Mouse (Mus musculus) limb, embryonic 13.5 days (tissue): ENCODE results near the gene Ebf1. TPM values are rescaled to one million over a fixed set of nuclear protein-coding genes. Genes with fewer than 3 reads are reported as not detected.

Experiments used
- ATAC-seq: fragments of 200-750 bp; cut with Nextera tagmentation; 2 replicates; pipeline ENCODE4 v1.8.0; 2017; ENCODE audit warnings: low read depth, moderate number of reproducible peaks, moderate TSS enrichment; ENCODE audit not compliant: low FRiP score
- H3K27ac ChIP-seq: fragments of 300-500 bp; sonication (generic); 2 replicates; pipeline ENCODE4 v1.5.1; 2015; ENCODE audit warnings: inconsistent platforms, mild to moderate bottlenecking, moderate library complexity
- H3K27me3 ChIP-seq: fragments of 300-500 bp; sonication (generic); 2 replicates; pipeline ENCODE4 v1.6.1; 2015; ENCODE audit warnings: mild to moderate bottlenecking, inconsistent platforms
- H3K36me3 ChIP-seq: fragments of 300-500 bp; sonication (generic); 2 replicates; pipeline ENCODE4 v1.6.1; 2015; ENCODE audit warnings: inconsistent platforms, mild to moderate bottlenecking, moderate library complexity
- H3K4me1 ChIP-seq: fragments of 300-500 bp; sonication (generic); 2 replicates; pipeline ENCODE4 v1.6.1; 2015; ENCODE audit warnings: inconsistent platforms
- H3K4me2 ChIP-seq: fragments of 300-500 bp; sonication (generic); replicated peaks from 2 replicates; pipeline ENCODE4 v1.6.1; 2015; ENCODE audit warnings: inconsistent platforms, mild to moderate bottlenecking, moderate library complexity
- H3K4me3 ChIP-seq: fragments of 300-500 bp; sonication (generic); 2 replicates; pipeline ENCODE4 v1.5.1; 2015; ENCODE audit warnings: moderate library complexity, mild to moderate bottlenecking, inconsistent platforms
- H3K9ac ChIP-seq: fragments of 300-500 bp; sonication (generic); 2 replicates; pipeline ENCODE4 v1.6.1; 2015; ENCODE audit warnings: mild to moderate bottlenecking, inconsistent platforms
- H3K9me3 ChIP-seq: fragments of 300-500 bp; sonication (generic); 2 replicates; pipeline ENCODE4 v1.6.1; 2016; ENCODE audit warnings: inconsistent platforms
- WGBS: fragments of 180-500 bp; shearing (Covaris S2); methylation state at CpG from one replicate; pipeline ENCODE4 v1.1.7; 2015; 5-methylcytosine and 5-hydroxymethylcytosine counted together
- polyA plus RNA-seq: library from polyadenylated mRNA; unstranded; fragments of >200 nt; fragmentation: Nextera tagmentation; extraction: Ambion mirVana; gene quantifications from 2 replicates; pipeline ENCODE4 v1.2.1, GENCODE M21; 2015

Gene Ebf1
- polyA plus RNA-seq, 1 experiment from 2014 or later, result 103 TPM

DNA sequence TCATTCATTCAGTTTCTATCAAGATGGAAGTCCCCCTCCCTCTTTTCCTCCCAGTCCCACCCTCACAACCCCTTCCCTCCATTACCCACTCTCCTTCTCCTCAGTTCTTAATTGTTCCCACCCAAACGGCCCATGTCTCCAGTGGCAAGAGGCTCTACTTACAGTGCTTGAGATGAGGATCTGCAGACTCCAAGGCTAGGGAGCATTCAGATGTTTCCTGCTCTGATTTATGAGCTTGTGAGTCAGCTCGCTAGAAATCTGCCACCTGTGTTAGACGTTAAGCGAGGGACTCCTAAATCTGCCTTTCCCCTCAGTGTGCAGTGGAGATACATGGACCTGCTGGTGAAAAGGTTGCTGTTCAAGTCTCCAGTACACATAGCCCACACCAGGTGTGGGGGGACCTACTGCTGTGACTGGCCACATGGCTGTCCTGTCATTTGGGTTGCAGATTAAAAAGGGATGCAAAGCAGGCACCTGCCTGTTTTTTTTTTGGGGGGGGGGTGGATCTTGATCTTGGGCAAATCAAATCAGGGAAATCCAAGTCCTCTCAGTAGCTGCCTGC is 21.2 kb downstream of the Ebf1 start:
- no peaks in the 10 kb centered on the region for H3K27me3 ChIP-seq
- 0 out of 2 replicates have a peak, but pooled peaks cover 6% of the 10 kb centered on the region for H3K4me1 ChIP-seq
- no peak overlapping the region for H3K9ac ChIP-seq
- ATAC-seq, result 0 out of 2 replicates have a peak, but pooled peaks have one; percentile 40
- H3K4me2 ChIP-seq, result no peak overlapping the region
- peaks cover 30% of the 10 kb centered on the region for H3K36me3 ChIP-seq
- no peak overlapping the region for H3K4me3 ChIP-seq
- 16% methylated on average over 4 of the region's 4 CpGs for WGBS
- H3K27ac ChIP-seq, result no peak overlapping the region
- no peaks in the 10 kb centered on the region for H3K9me3 ChIP-seq

DNA sequence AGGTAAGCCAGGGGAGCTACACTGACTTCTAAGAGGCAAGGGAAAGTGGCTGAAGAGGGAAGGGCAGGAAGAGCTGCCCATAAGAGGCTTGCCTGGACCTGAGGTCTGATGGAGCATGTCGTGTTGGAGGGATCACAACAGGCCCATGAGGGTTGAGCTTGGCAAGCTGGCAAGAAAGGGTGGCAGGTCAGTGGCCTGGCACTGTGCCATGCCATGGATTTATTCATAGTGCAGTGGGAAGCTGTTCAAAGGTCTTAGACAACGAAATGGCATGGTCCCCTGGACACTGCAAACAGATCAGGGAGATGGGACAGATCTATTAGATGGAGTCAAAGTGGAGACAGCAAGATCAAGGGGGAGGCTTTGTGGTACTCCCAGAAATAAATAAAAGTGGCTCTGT is 24.4 kb downstream of the Ebf1 start:
- H3K36me3 ChIP-seq, result peaks cover 33% of the 10 kb centered on the region
- no peak overlapping the region for H3K27ac ChIP-seq
- no peaks in the 10 kb centered on the region for H3K27me3 ChIP-seq
- no peak for ATAC-seq
- H3K9ac ChIP-seq, result no peak overlapping the region
- H3K4me3 ChIP-seq, result no peak overlapping the region
- H3K4me1 ChIP-seq, result 0 out of 2 replicates have a peak, but pooled peaks cover 6% of the 10 kb centered on the region
- H3K4me2 ChIP-seq, result no peak overlapping the region
- H3K9me3 ChIP-seq, result no peaks in the 10 kb centered on the region
- WGBS, result 75% methylated on average over 2 of the region's 2 CpGs

DNA sequence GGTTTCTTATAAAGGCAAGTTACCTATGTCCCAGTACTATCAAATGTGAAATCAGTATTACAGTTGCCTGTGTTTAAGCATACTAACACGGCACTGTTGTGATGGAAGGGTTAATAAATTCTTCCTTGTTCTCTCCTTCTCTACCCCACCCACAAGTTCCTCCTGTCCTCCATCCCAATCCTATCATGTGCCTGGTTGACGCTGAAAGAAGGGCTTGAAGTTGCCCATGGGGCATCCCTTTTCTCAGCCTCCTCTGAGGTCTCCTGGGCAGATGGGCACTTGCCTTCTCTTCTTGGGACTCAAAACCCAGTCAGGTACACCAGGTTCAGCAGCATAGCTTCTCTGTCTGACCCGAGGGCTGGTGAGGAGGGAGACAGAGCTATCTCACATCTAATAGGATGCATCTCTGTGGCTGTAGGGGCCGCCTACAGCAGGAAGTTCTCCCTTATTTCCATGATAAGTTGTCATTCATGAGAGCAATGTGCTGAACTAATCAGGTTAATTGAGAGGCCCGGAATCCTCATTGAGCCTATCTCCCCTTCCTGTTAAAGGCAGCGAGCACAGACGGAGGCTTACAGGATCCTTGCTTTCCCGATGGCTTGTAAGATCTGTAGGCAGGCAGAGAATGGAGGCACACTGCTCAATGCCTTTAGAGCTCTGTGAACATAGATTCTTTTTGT is 37.4 kb downstream of the Ebf1 start:
- H3K27me3 ChIP-seq, result no peaks in the 10 kb centered on the region
- WGBS, result 65% methylated on average over 8 of the region's 8 CpGs
- H3K4me3 ChIP-seq, result no peak overlapping the region
- no peak overlapping the region for H3K9ac ChIP-seq
- H3K4me2 ChIP-seq, result no peak overlapping the region
- H3K36me3 ChIP-seq, result no peaks in the 10 kb centered on the region
- H3K4me1 ChIP-seq, result peaks cover 21% of the 10 kb centered on the region
- no peak for ATAC-seq
- H3K27ac ChIP-seq, result no peak overlapping the region
- no peaks in the 10 kb centered on the region for H3K9me3 ChIP-seq

DNA sequence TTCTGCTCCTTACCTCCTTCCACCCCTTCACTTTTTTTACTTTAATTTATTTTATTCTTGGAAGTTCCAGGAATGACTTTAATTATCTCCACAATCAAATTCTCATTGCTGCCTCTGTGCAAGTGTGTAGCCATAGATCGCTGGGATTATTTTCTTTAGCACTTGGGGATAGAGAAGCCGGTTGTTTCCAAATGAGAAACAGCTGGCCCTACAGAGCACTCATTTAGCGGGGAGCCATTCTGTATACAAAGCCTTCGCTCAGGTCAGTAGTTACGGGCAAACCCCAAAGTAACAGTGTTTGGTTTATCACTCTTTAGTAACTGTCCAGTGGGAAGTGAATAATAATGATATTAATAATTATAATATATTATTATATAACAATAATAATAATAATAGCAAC is 38.4 kb downstream of the Ebf1 start:
- ATAC-seq, result no peak; the same call in 1 of the 2 replicates
- peak overlapping the region; percentile 48; the same call in 1 of the 2 replicates for H3K27ac ChIP-seq

DNA sequence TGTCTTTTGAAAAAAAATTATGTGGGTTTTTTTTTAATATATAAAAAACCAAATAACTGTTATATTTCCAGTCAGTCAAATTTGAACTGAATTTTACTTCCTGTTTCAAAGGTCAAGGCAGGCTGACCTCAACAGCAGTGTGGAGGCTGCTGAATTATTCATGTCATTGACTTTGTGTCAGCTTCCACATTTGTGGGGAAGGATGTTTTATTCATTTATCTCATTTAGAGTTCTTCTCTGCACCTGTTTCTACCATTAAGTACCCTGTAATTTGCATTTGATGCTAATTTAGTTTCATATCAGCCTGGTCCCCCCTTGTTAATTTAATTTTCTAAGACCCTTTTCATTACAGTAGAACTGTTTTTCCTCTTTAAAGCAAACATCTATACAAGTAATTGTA is 39.8 kb downstream of the Ebf1 start:
- no peaks in the 10 kb centered on the region for H3K9me3 ChIP-seq
- H3K9ac ChIP-seq, result no peak overlapping the region

More for the DNA sequence above, 38.4 kb downstream of the Ebf1 start:
- Histone ChIP-seq H3K4me3 (no peak overlapping the region), H3K4me1 (peaks cover 21% of the 10 kb centered on the region), H3K9ac (no peak overlapping the region), H3K4me2 (0 out of 2 replicates have a peak overlapping the region, but pooled peaks have one; percentile 1), H3K36me3 (no peaks in the 10 kb centered on the region), H3K27me3 (no peaks in the 10 kb centered on the region), H3K9me3 (no peaks in the 10 kb centered on the region)
- 18% methylated on average over 5 of the region's 5 CpGs for WGBS

DNA sequence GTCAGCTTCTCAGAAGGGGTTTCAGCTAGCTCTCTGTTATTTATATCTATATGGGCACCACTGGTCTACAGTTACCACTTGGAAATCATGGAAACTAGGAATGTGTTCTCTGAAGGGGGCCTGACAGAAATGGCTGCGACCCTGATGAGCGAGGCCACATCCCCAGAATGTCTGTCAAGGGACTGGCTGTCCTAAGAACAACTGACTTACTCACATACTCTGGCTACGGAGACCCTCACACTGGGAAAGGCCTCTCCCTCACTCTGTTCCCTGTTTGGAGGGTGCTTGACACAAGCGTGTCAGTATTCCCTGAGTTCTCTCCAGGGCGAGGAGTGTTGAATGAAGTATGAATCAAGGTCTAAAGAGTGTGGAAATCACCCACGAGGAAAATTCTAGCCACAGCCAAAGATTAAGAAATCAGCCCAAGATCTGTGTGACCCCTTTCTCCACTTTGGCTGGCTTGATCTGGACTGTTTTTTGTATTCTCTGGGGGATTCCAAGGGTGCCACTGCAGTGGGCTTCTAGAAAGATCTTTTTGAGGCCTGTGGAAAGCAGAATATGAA is 40.8 kb downstream of the Ebf1 start:
- Histone ChIP-seq H3K36me3 (no peaks in the 10 kb centered on the region), H3K27me3 (no peaks in the 10 kb centered on the region), H3K9ac (no peak overlapping the region), H3K27ac (no peak overlapping the region), H3K9me3 (no peaks in the 10 kb centered on the region), H3K4me2 (no peak overlapping the region), H3K4me1 (peaks cover 32% of the 10 kb centered on the region), H3K4me3 (no peak overlapping the region)
- WGBS, result 68% methylated on average over 6 of the region's 6 CpGs
- ATAC-seq, result no peak

More for the DNA sequence above, 39.8 kb downstream of the Ebf1 start:
- Histone ChIP-seq H3K4me3 (no peak overlapping the region), H3K36me3 (no peaks in the 10 kb centered on the region), H3K4me2 (no peak overlapping the region), H3K4me1 (peaks cover 24% of the 10 kb centered on the region), H3K27me3 (no peaks in the 10 kb centered on the region), H3K27ac (no peak overlapping the region)
- ATAC-seq, result no peak

DNA sequence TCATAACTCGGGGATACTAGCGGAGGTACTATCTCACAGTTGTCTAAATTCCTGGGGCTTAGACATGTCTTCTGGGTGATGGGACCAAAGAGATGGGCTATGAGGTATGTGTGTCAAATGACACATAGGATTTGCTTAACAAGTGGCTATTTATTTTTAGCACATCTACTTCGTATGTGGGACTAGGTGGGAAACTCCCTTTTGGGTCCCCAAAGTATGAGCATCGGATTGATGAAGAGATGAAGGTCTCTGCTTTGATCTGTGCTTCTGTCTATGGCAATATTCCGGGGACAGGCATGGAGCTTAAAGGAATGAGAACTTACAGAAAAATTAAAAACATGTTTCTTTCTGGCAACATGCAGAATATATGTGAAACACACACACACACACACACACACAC is 44.8 kb downstream of the Ebf1 start:
- no peak for ATAC-seq
- Histone ChIP-seq H3K4me1 (peaks cover 50% of the 10 kb centered on the region), H3K9ac (no peak overlapping the region), H3K4me2 (no peak overlapping the region), H3K9me3 (no peaks in the 10 kb centered on the region), H3K27ac (no peak overlapping the region), H3K4me3 (no peak overlapping the region), H3K27me3 (peaks cover 4% of the 10 kb centered on the region; the same call in 1 of the 2 replicates), H3K36me3 (no peaks in the 10 kb centered on the region)
- 73% methylated on average over 5 of the region's 5 CpGs for WGBS

DNA sequence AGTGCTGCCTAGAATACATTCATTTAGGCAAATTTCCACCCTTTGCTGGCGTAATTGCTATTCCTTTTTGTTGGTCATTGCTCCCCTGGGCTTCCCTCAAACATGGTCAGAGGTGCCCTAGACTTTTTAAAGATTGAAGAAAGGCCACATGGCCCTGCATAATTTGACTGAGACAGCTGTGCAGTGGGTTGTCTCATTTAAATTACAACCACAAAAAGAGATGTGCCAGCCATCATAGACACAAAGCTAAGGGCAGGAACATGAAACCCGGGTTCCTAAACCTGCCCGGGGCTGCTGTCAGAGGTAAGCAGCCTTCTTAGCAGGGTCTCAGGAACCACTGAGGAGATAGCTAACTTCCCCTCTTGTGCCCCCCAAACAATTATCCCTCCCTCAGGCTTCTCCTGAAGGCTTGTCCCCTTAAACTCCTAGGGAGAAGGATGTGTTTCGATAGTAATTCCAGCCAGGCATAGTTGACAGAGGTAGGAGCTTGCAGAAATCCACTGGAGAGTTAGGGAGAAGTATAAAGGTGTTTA is 46.6 kb downstream of the Ebf1 start:
- peaks cover 4% of the 10 kb centered on the region; the same call in 1 of the 2 replicates for H3K27me3 ChIP-seq
- peaks cover 51% of the 10 kb centered on the region for H3K4me1 ChIP-seq
- 35% methylated on average over 4 of the region's 4 CpGs for WGBS
- H3K4me3 ChIP-seq, result no peak overlapping the region
- no peaks in the 10 kb centered on the region for H3K9me3 ChIP-seq
- H3K4me2 ChIP-seq, result peak overlapping the region; percentile 3; the same call in 1 of the 2 replicates
- H3K36me3 ChIP-seq, result no peaks in the 10 kb centered on the region
- H3K27ac ChIP-seq, result peak overlapping the region; percentile 10; the same call in 1 of the 2 replicates
- no peak for ATAC-seq
- H3K9ac ChIP-seq, result no peak overlapping the region

DNA sequence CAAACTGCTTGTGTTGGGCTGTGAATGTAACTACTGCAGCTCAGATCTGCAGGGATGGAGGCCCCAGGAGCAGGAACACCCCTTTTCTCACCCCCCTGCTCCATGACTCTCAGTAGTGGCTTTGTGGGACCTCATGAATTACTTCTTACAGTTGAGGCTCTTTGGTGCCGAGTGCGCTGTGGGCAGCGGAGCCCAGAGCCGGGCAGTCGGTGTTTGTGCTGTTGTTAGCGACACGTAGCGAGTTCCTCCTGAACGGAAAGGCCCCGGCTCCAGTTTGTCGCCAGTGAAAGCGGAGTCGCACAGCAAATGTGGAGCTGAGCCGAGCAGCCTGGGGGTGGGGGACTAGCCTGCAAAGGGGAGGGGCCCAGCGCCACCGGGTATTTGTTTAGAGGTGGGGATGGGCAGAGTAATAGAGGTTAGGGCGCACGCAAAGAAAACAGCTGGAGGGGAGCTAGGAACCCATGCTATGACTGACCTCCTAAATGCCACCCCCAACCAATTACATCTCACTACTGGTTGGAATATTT is 48.1 kb downstream of the Ebf1 start:
- Histone ChIP-seq H3K4me3 (peak overlapping the region; percentile 27), H3K27ac (peak overlapping the region; percentile 67), H3K9ac (peak overlapping the region; percentile 60), H3K4me2 (peak overlapping the region; percentile 63), H3K9me3 (no peaks in the 10 kb centered on the region), H3K36me3 (no peaks in the 10 kb centered on the region), H3K27me3 (peaks cover 4% of the 10 kb centered on the region; the same call in 1 of the 2 replicates), H3K4me1 (peaks cover 51% of the 10 kb centered on the region)
- ATAC-seq, result peak; percentile 78
- 2% methylated on average over 18 of the region's 18 CpGs for WGBS

DNA sequence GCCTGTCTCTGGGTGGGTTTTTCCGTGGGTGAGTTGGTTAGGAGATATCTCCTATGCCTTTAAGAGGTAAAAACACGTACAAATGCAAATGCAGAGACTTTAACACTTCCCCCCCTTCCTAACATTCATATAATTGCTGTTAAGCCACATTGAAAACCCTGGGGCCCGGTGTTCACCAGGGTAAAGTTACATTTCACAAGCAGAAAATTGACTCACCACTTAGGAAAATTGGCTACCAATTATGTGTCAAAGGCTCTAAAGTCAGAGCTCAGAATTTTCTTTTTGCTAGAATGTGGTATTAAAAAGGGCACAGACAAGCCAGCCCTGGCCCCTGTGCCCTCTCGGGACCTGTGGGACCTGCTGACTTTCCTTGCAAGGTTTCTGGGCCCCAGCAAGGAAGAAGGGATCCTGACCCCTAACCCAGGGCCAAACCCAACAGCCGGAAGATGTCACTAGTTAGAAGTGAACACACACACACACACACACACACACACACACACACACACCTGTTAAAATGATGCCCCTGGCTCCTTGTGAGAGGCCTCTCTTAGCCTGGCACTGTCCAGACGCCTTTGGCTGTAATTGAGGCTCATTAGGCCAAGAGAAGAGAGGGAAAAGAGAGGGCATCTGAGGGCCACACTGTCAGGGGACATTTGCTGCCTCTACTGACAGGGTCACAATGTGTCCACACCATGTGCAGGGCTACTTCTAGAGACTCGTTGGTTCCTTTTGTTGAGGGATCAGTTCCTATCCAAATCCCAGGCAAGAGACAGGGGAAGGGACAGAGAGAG is 48.8 kb downstream of the Ebf1 start:
- peak; percentile 29; the same call in 1 of the 2 replicates for ATAC-seq
- Histone ChIP-seq H3K36me3 (no peaks in the 10 kb centered on the region), H3K4me1 (peaks cover 51% of the 10 kb centered on the region), H3K27me3 (peaks cover 4% of the 10 kb centered on the region; the same call in 1 of the 2 replicates), H3K9ac (no peak overlapping the region; the same call in 1 of the 2 replicates), H3K9me3 (no peaks in the 10 kb centered on the region), H3K4me2 (peak overlapping the region; percentile 63), H3K27ac (peak overlapping the region; percentile 67; the same call in 1 of the 2 replicates), H3K4me3 (no peak overlapping the region; the same call in 1 of the 2 replicates)
- WGBS, result 26% methylated on average over 7 of the region's 7 CpGs

DNA sequence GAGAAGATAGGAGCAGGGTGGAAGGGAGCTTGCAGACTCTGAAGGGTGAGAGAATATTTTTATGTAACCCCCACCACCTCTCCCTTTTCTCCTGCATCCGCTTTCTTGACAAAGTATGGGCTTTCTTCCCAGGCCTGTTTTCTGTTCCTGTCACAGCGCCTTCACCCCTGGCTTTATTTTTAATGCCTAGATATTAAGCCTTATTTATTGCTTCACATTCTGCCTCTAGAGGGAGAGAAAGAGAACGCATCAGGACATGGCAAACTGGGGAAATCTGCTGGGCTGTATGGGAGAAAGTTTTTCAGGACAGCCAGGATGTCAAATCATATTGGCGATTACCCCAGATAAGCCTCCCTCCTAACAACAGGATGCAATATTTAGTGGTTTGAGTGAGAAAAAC is 49.6 kb downstream of the Ebf1 start:
- no peaks in the 10 kb centered on the region for H3K36me3 ChIP-seq
- no peak overlapping the region for H3K4me3 ChIP-seq
- no peak for ATAC-seq
- H3K27ac ChIP-seq, result no peak overlapping the region
- no peaks in the 10 kb centered on the region for H3K9me3 ChIP-seq
- no peak overlapping the region for H3K9ac ChIP-seq
- 36% methylated on average over 4 of the region's 4 CpGs for WGBS
- peaks cover 50% of the 10 kb centered on the region for H3K4me1 ChIP-seq
- H3K27me3 ChIP-seq, result peaks cover 4% of the 10 kb centered on the region; the same call in 1 of the 2 replicates
- H3K4me2 ChIP-seq, result no peak overlapping the region
